Comparison of ENCODE assay signal across 10 mouse cellular contexts in the genomic region with DNA sequence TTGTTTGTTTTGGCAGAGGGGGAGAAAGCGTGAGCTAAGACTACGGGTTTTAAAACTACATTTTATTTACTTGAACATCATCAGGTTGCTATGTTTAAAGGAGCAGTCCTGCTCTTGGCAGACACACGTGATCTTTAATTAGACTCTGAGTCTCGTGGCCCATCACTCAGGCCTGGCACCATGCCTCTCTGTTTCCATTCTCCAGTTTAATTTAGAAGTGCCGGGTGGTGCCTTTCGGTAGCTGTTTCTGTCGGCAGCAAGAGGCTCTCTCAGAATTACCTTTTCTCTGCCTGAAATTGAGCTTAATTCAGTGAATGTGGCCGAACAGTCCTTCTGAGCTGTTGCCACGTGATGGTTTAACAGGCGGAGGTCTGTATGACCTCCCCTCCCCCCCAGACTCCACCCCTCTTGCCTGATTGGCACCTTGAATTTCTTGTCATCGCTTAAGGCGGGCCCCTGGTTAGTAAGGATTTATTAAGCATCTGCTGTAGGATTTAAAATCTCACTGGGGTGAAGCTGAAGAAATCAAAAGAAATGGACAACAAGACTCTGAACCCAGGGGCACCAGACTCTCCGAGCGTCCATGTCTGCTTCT. TPM values are rescaled to one million over a fixed set of nuclear protein-coding genes. Genes with fewer than 3 reads are reported as not detected.
DNase-seq lines count a peak whose midpoint lies in the region; ATAC-seq and TF ChIP-seq lines count a peak whose summit lies in the region.
"Had no signal": no experiment of that assay in that cellular context is flagged by ENCODE, and none has a peak within 500 bp of the region (broad histone marks: within the 10 kb centered on the region; RNA-seq: fewer than 3 reads in every experiment).

No protein-coding gene starts in this region.

- no peaks in the 10 kb centered on the region for H3K4me1 ChIP-seq in liver, embryonic 12.5 days

- no peak for ATAC-seq in CD4-positive, CD25-positive, alpha-beta regulatory T cell, adult 4 months
- no peak for ATAC-seq in liver, embryonic 12.5 days

- DNase-seq in cerebellum, postnatal 14 days: peak; percentile 49 to 58
- DNase-seq in cerebellum, postnatal 4 days (ENCODE audit: low spot score in 2 of 2): no peak
- peak; percentile 23 for DNase-seq in retina, postnatal 1 day
- DNase-seq in retina, embryonic 14.5 days (ENCODE audit: low spot score): no peak
- DNase-seq in layer of hippocampus, adult 2 months (ENCODE audit: low spot score in 2 of 2): peak; percentile 52 to 59
- peak; percentile 81 for DNase-seq in telencephalon, adult 2 months (ENCODE audit: low read depth, low spot score)
- DNase-seq: adrenal gland, postnatal 25 days; midbrain, embryonic 14.5 days had no signal

- TF ChIP-seq CTCF in layer of hippocampus, adult 2 months (conservative IDR thresholded peaks at IDR 0.05): no peak

- peak overlapping the region; percentile 13; the same call in 1 of the 2 replicates for H3K4me3 ChIP-seq in layer of hippocampus, adult 2 months
- no peak overlapping the region for H3K4me3 ChIP-seq in liver, embryonic 12.5 days

- H3K27me3 ChIP-seq in liver, embryonic 12.5 days (replicated peaks): no peaks in the 10 kb centered on the region

- 71% methylated on average over 14 of the region's 14 CpGs for WGBS in liver, embryonic 12.5 days (ENCODE audit: insufficient replicate concordance)

- no peak overlapping the region for H3K4me2 ChIP-seq in liver, embryonic 12.5 days

- H3K9me3 ChIP-seq in liver, embryonic 12.5 days (replicated peaks): no peaks in the 10 kb centered on the region

- no peak overlapping the region for H3K9ac ChIP-seq in liver, embryonic 12.5 days

- no peaks in the 10 kb centered on the region for H3K36me3 ChIP-seq in liver, embryonic 12.5 days

- peak overlapping the region; percentile 83 for H3K27ac ChIP-seq in layer of hippocampus, adult 2 months
- H3K27ac ChIP-seq in liver, embryonic 12.5 days: no peak overlapping the region

RNA-seq across cellular contexts. Expression of gene Vwa3b, which starts 51.7 kb away (rescaled TPM):
- total RNA-seq in layer of hippocampus, adult 2 months (2021): 10 to 100 TPM; 21.0 to 21.9 TPM
- polyA plus RNA-seq in CD4-positive, CD25-positive, alpha-beta regulatory T cell, adult 4 months (2017; shearing (Covaris generic)): 1 to 10 TPM in 1 of 2 experiments, under 1 TPM in 1; 0.50 to 2.0 TPM
- not detected in 2 replicates for polyA plus RNA-seq in liver, embryonic 12.5 days (2016; fragmentation: Nextera tagmentation; extraction: Ambion mirVana)

Comparison
In these comparisons a context has a peak if more than half of its experiments do, and no peak if none do; other contexts are left out.
1. DNase-seq: peak in cerebellum, postnatal 14 days (2 of 2), retina, postnatal 1 day (single experiment), layer of hippocampus, adult 2 months (2 of 2) and telencephalon, adult 2 months (single experiment); none in cerebellum, postnatal 4 days (0 of 2) and retina, embryonic 14.5 days (single experiment).